Comparison of ENCODE assay signal across 16 mouse cellular contexts in genomic region chr7:133758716-133759115, GRCm38 (mm10). TPM values are rescaled to one million over a fixed set of nuclear protein-coding genes. Genes with fewer than 3 reads are reported as not detected.
A peak's percentile ranks its signal among the peaks of the same experiment; 100 is the strongest.
DNase-seq lines count a peak whose midpoint lies in the region; ATAC-seq and TF ChIP-seq lines count a peak whose summit lies in the region.
"Had no signal": no experiment of that assay in that cellular context is flagged by ENCODE, and none has a peak within 500 bp of the region (broad histone marks: within the 10 kb centered on the region; RNA-seq: fewer than 3 reads in every experiment).

No protein-coding gene starts in this region.

- H3K9ac ChIP-seq in midbrain, embryonic 11.5 days (ENCODE audit: low read length): peak overlapping the region; percentile 28; the same call in 1 of the 2 replicates
- H3K9ac ChIP-seq: intestine, embryonic 15.5 days had no signal

- no peak for DNase-seq in layer of hippocampus, adult 2 months (ENCODE audit: low spot score in 2 of 2)
- DNase-seq in layer of hippocampus, postnatal 36 days: no peak
- DNase-seq in R1 (ENCODE audit: low read depth, low spot score): peak; percentile 41
- DNase-seq in midbrain, embryonic 11.5 days (ENCODE audit: low spot score, missing footprints): no peak
- no peak for DNase-seq in cerebellum, postnatal 25 days
- no peak for DNase-seq in cerebellum, postnatal 4 days (ENCODE audit: low spot score in 2 of 2)
- DNase-seq: adrenal gland, postnatal 25 days; cerebellum, adult 11-12 months; layer of hippocampus, adult 9-11 months; right cerebral cortex, postnatal 25 days had no signal

- no peak overlapping the region for H3K4me3 ChIP-seq in layer of hippocampus, adult 2 months
- peak overlapping the region; percentile 79 for H3K4me3 ChIP-seq in E14TG2a.4 (replicated peaks; ENCODE audit: low read length)
- peak overlapping the region; percentile 38 for H3K4me3 ChIP-seq in midbrain, embryonic 11.5 days (ENCODE audit: low read depth, low read length)
- H3K4me3 ChIP-seq: intestine, embryonic 15.5 days had no signal

- peak overlapping the region; percentile 65 for H3K4me2 ChIP-seq in midbrain, embryonic 11.5 days
- H3K4me2 ChIP-seq: intestine, embryonic 15.5 days had no signal

- H3K9me3 ChIP-seq in E14TG2a.4 (ENCODE audit: low read length): peaks cover 4% of the 10 kb centered on the region; the same call in 1 of the 2 replicates
- H3K9me3 ChIP-seq in midbrain, embryonic 11.5 days (ENCODE audit: control insufficient read depth, low read length): peaks cover 4% of the 10 kb centered on the region; the same call in 1 of the 2 replicates
- H3K9me3 ChIP-seq: embryonic facial prominence, embryonic 13.5 days; intestine, embryonic 15.5 days had no signal

- H3K27me3 ChIP-seq in E14TG2a.4 (ENCODE audit: insufficient read depth, low read length): no peaks in the 10 kb centered on the region
- no peaks in the 10 kb centered on the region for H3K27me3 ChIP-seq in midbrain, embryonic 11.5 days (ENCODE audit: control insufficient read depth, insufficient read depth, low read length)
- H3K27me3 ChIP-seq: embryonic facial prominence, embryonic 13.5 days; intestine, embryonic 15.5 days had no signal

- no peak for ATAC-seq in midbrain, embryonic 11.5 days (ENCODE audit: low FRiP score)
- no peak for ATAC-seq in inflammation-experienced regulatory T-cells, adult 6 months
- ATAC-seq: intestine, embryonic 15.5 days had no signal

- 88% methylated on average over 5 of the region's 5 CpGs for WGBS in midbrain, embryonic 11.5 days

- H3K27ac ChIP-seq in layer of hippocampus, adult 2 months: peak overlapping the region; percentile 39
- H3K27ac ChIP-seq in midbrain, embryonic 11.5 days (ENCODE audit: low read depth, low read length): peak overlapping the region; percentile 94
- H3K27ac ChIP-seq: intestine, embryonic 15.5 days had no signal

- peaks cover 11% of the 10 kb centered on the region for H3K36me3 ChIP-seq in E14TG2a.4 (ENCODE audit: insufficient read depth, low read length)
- no peaks in the 10 kb centered on the region for H3K36me3 ChIP-seq in midbrain, embryonic 11.5 days (ENCODE audit: control insufficient read depth, insufficient read depth, low read length)
- H3K36me3 ChIP-seq: embryonic facial prominence, embryonic 13.5 days had no signal

- TF ChIP-seq CTCF in layer of hippocampus, adult 2 months (conservative IDR thresholded peaks at IDR 0.05): peak; percentile 53
- TF ChIP-seq CTCF in E14TG2a.4 (conservative IDR thresholded peaks at IDR 0.05; ENCODE audit: low read length): no peak

- H3K4me1 ChIP-seq in E14TG2a.4 (replicated peaks; ENCODE audit: low read depth, low read length): peaks cover 45% of the 10 kb centered on the region
- peaks cover 30% of the 10 kb centered on the region for H3K4me1 ChIP-seq in midbrain, embryonic 11.5 days (ENCODE audit: control insufficient read depth, insufficient read depth, low read length)

RNA-seq across cellular contexts. Expression of gene Fank1, which starts 17.9 kb away (rescaled TPM):
- total RNA-seq in layer of hippocampus, adult 2 months (2021): 1 to 10 TPM; 2.0 to 2.5 TPM
- total RNA-seq in layer of hippocampus, postnatal 36 days (2021): 1 to 10 TPM; 2.4 to 2.5 TPM
- polyA plus RNA-seq in midbrain, embryonic 11.5 days (2014; fragmentation: Nextera tagmentation; extraction: Ambion mirVana): 1.6 TPM in 2 replicates
- not detected for polyA plus RNA-seq in inflammation-experienced regulatory T-cells, adult 6 months (2017; shearing (Covaris generic))
- total RNA-seq: gastrocnemius, adult 8-10 months had no signal
- polyA plus RNA-seq: heart, embryonic 14.5 days had no signal

RNA-seq across cellular contexts. Expression of gene Dhx32, which starts 23.8 kb away (rescaled TPM):
- 10 to 100 TPM; 36.5 to 39.2 TPM for total RNA-seq in layer of hippocampus, adult 2 months (2021)
- total RNA-seq in layer of hippocampus, postnatal 36 days (2021): 10 to 100 TPM; 39.1 TPM
- polyA plus RNA-seq in midbrain, embryonic 11.5 days (2014; fragmentation: Nextera tagmentation; extraction: Ambion mirVana): 80.7 and 82.6 TPM in 2 replicates
- polyA plus RNA-seq in inflammation-experienced regulatory T-cells, adult 6 months (2017; shearing (Covaris generic)): 1 to 10 TPM; 6.8 to 8.7 (median 8.5) TPM

RNA-seq across cellular contexts. Expression of gene Uros, which starts 48.8 kb away (rescaled TPM):
- total RNA-seq in layer of hippocampus, adult 2 months (2021): 10 to 100 TPM; 17.7 to 21.3 TPM
- 10 to 100 TPM; 18.3 to 18.5 TPM for total RNA-seq in layer of hippocampus, postnatal 36 days (2021)
- polyA plus RNA-seq in midbrain, embryonic 11.5 days (2014; fragmentation: Nextera tagmentation; extraction: Ambion mirVana): 38.2 and 44.5 TPM in 2 replicates
- polyA plus RNA-seq in inflammation-experienced regulatory T-cells, adult 6 months (2017; shearing (Covaris generic)): 10 to 100 TPM; 29.1 to 38.2 (median 37.8) TPM

RNA-seq across cellular contexts. Expression of gene Bccip, which starts 49.6 kb away (rescaled TPM):
- total RNA-seq in layer of hippocampus, adult 2 months (2021): 10 to 100 TPM; 68.7 to 69.9 TPM
- total RNA-seq in layer of hippocampus, postnatal 36 days (2021): 10 to 100 TPM; 73.6 to 75.8 TPM
- 164 and 170 TPM in 2 replicates for polyA plus RNA-seq in midbrain, embryonic 11.5 days (2014; fragmentation: Nextera tagmentation; extraction: Ambion mirVana)
- polyA plus RNA-seq in inflammation-experienced regulatory T-cells, adult 6 months (2017; shearing (Covaris generic)): 100 to 1,000 TPM; 169 to 206 (median 171) TPM
